Mouse (Mus musculus) ovary, postnatal 10 days (tissue): ENCODE results near the gene Ptpn11.
"Not testable (repeated sequence)": the region's sequence is repeated elsewhere in the genome, so short reads cannot be mapped to it uniquely, and the experiment has no call there.

ENCODE experiments used
- DNase-seq: peaks from one replicate; pipeline ENCODE4 v3.0.0; 2022; ENCODE audit warnings: low spot score

The Ptpn11 gene

GRCm38 (mm10) chr5:121214707-121215106, 23.5 kb upstream of the Ptpn11 start:
- DNase-seq: no peak

GRCm38 (mm10) chr5:121212108-121212507, 20.9 kb upstream of the Ptpn11 start:
- DNase-seq: no peak

DNA sequence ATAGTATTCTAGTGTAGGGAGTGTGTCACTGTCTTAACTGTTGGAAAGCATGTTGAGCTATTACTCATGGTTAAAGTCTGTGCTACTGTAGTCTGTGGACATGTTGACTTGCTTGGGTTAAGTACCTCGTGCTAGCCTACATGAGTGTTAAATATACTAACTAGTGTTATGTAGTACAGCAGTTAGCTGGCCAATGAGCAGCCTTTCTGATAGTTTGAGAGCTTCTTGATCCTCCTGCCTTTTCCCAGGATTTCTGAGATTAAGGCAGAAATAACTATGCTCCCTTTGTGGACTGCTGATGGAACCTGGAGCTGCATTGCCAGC, 19.4 kb upstream of the Ptpn11 start:
- DNase-seq: no peak

GRCm38 (mm10) chr5:121209755-121210600, 18.8 kb upstream of the Ptpn11 start:
- DNase-seq: no peak

DNA sequence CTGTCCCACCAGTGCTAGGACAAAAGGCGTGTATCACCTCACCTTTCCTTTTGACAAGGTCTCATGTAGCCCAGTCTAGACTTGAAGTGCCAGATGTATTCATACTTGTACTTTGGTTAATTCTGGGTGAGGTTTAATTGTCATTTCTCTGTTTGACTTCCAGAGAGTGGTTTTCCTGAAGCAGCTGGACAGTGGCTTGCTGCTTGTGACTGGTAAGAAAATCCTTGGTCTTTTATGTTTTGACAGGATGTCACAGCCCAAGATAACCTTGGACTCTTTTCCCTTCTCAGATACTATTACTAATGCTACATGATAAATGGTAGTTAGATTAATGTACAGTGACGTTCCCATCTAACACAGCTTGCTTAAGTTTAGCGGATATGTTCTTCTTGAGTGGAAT, 15.8 kb upstream of the Ptpn11 start:
- DNase-seq: no peak

- DNase-seq: no peak
Measured at GRCm38 (mm10) chr5:121206540-121206939, 15.3 kb upstream of the Ptpn11 start.

GRCm38 (mm10) chr5:121205537-121206130, 14.4 kb upstream of the Ptpn11 start:
- not testable (repeated sequence) for DNase-seq

- DNase-seq: peak; percentile 71
Measured at GRCm38 (mm10) chr5:121204132-121205089, 13.2 kb upstream of the Ptpn11 start, which contains the start of gene Rpl6. Gene Rpl6, plus strand, starts transcription at chr5:121204481.

GRCm38 (mm10) chr5:121202467-121202866, 11.3 kb upstream of the Ptpn11 start:
- DNase-seq: no peak

DNA sequence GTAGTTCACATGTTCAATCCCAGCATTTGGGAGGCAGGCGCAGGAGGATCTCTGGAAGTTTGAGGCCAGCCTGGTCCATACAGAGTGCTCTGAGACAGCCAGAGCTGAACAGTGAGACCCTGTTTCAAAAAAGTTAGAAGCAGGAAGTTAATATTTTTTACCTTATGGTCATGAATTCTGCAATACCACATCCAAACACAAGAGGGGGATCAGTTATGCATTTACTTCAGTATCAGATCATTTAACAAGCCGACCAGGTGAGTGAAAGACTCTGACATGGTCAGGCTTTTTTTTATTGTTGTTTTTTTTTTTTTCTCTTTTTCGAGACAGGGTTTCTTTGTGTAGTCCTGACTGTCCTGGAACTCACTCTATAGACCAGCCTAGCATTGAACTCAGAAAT, 10.5 kb upstream of the Ptpn11 start:
- no peak for DNase-seq

DNA sequence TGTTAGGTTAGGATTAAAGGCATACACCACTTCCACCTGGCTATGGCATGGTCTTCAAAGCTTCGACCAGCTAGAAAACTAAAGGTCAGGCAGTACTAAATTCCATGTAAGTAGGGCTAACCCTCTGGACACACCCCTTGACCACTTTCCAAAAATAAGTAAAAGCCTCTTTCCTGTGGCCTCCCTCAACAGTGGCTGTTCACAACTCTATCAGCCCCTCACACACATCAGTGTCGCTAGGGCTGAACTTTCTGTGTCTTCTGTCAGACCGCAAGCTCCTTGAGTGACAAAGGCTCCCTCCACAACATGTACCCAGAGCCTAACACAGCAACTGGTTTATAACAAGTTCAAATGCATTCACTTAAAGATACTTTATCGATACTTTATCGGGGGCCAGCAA, 7.2 kb upstream of the Ptpn11 start:
- DNase-seq: no peak

DNA sequence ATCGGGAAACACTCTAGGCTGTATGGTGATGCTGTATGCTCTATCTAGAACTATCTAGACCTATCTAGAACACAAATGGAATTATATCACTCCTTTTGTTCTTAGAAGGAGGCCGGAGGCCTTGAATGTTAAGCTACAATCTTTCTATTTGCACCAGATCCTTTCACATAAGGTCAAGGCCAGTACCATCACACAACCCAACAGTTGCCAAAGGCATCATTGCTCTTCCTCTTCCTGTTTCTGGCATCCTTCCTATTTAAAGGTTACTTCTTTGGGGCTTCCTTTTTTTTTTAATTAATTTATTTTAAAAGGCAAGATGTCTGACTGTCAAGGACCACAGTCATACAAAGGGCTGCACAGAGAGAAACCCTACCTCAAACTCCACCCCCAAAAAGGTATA, 6.1 kb upstream of the Ptpn11 start:
- no peak for DNase-seq

DNA sequence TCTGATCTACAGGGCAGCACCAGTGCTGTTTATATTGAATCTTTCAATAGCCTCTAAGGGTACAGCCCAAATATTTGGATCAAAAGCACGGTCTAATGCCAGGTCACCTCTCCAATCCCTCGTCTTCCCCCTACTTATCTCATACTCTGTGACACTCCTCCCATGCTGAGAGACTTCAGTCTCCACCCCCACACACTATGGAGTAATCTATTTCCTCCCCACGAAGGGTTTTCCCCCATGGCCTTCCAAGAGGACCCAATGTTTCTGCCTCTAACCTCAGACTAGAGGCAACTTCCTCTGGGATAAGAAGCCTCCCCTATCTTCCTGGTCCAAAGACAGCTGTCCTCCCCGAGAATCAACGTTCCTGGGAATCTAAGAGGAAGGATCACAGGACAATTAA, 5.6 kb upstream of the Ptpn11 start:
- DNase-seq: no peak

- no peak for DNase-seq
Measured at GRCm38 (mm10) chr5:121194173-121194572, 3.0 kb upstream of the Ptpn11 start.

DNA sequence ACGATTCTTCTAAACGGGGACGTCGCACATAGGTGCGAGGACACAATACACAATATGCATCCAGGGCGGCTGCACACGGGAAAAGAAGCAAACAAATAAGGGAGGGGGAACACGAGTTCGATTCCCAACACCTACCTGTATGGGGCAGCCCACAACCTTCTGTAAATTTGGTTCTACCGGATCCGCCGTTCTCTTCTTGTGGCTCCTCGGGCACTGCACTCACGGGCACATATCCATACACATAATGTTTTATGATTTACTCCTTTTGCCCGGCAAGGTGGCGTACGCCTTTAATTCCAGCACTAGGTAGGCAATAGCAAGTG, 348 bp upstream of the Ptpn11 start:
- no peak for DNase-seq

- DNase-seq: peak; percentile 11
Measured at GRCm38 (mm10) chr5:121190210-121190835, 874 bp downstream of the Ptpn11 start.

DNA sequence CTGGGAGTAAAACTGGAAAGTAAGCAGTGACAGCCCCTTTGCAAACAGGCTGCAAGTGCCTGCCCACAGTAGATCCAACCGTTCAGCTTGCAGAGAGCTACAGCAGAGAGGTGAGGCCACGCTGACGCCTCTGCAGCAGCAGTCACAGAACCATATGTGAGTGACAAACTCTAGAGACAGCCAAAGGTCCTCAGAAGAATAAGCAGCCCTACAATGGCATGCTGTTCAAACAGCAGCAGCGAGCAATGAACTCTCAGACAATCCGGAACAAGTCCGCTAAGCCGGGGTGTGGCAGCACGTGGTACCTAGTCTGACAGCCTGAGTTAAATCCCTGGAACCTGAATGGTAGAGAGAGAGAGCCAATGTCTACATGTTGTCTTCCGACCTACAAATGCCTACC, 2.0 kb downstream of the Ptpn11 start:
- no peak for DNase-seq

DNA sequence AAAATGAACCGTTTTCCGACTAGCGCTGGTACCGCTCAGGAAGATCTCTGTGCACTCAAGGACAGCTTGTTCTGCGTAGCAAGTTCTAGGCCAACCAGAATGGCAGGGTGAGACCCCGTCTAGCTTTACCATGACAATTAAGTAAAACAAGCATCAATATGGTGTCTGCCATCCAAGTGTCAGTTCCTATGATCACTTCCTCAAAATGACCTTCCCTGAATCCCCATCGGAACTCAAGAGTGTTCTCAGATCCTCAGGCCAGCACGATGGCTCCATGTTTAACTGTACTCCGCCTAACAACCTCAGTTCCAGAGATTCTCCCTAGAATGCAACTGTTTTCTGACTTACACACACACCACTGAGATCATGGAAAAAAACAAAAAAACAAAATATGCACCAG, 2.9 kb downstream of the Ptpn11 start:
- DNase-seq: no peak

- no peak for DNase-seq
Measured at GRCm38 (mm10) chr5:121187580-121188001, 3.6 kb downstream of the Ptpn11 start.

- no peak for DNase-seq
Measured at GRCm38 (mm10) chr5:121184945-121185551, 6.1 kb downstream of the Ptpn11 start.

DNA sequence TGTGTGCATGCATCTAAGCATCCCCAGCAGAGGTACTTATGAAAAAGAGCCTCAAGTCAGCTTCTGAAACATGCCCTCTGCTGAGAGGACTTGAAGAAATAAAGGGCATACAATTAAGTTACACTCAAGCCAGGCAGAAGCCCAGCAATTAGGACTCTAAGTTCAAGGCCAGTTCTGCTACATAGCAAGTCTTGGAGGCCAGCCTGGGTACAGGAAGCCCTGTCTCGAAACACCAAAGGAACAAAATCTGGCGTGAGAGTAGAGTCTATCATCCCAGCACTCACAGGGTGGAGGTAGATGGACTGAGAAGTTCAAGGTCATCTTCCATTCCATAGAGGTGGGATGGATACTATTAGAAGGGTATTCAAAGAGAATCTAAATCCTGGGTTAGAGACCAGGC, 6.8 kb downstream of the Ptpn11 start:
- DNase-seq: no peak

- no peak for DNase-seq
Measured at GRCm38 (mm10) chr5:121183269-121183668, 7.9 kb downstream of the Ptpn11 start.
